Mouse (Mus musculus): ENCODE data around the gene Hk2. TPM values are rescaled to one million over a fixed set of nuclear protein-coding genes. Genes with fewer than 3 reads are reported as not detected.
A peak's percentile ranks its signal among the peaks of the same experiment; 100 is the strongest.

Gene Hk2
- polyA plus RNA-seq (2015; fragmentation: Nextera tagmentation; extraction: Ambion mirVana) = 30.2 and 31.0 TPM in 2 replicates

DNA sequence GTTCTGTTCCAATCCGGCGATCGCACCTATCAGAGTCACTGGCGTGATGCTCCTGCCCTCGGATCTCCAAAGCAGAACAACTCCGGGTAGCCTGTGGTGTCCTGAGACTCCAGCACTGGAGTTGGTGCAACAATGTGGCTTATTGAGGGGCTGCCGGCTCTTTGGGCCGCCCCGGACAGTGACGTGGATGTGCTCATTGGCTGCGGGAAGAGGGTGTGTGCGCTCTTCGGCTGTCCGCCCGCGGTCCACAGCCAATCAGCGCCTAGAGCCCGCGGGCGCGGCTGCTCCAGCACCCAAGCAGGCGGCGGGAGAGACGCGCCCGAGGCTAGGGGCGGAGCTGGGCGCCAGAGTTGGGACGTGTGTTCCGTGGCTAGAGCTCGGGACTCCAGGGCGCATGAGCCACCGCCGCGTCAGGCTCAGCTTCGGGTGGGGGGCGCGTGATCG lies at the start of gene Hk2:
Hk2 (minus strand) TSS at position 134 of the 444 bp plus-strand sequence.
- peaks cover 34% of the 10 kb centered on the region for H3K4me1 ChIP-seq (replicated peaks)
- H3K36me3 ChIP-seq = no peaks in the 10 kb centered on the region
- ATAC-seq (replicated peaks; ENCODE audit: insufficient number of reproducible peaks, insufficient read depth, low FRiP score, low read depth) = peak; percentile 98
- H3K27ac ChIP-seq = peak within 1 kb of the TSS; percentile 90
- H3K9ac ChIP-seq = peak within 1 kb of the TSS; percentile 73
- H3K9me3 ChIP-seq (replicated peaks) = no peaks in the 10 kb centered on the region
- peak within 1 kb of the TSS; percentile 69 for H3K4me3 ChIP-seq
- H3K4me2 ChIP-seq = peak within 1 kb of the TSS; percentile 91
- under 1% methylated on average over 39 of the region's 39 CpGs for WGBS
- H3K27me3 ChIP-seq = no peaks in the 10 kb centered on the region

DNA sequence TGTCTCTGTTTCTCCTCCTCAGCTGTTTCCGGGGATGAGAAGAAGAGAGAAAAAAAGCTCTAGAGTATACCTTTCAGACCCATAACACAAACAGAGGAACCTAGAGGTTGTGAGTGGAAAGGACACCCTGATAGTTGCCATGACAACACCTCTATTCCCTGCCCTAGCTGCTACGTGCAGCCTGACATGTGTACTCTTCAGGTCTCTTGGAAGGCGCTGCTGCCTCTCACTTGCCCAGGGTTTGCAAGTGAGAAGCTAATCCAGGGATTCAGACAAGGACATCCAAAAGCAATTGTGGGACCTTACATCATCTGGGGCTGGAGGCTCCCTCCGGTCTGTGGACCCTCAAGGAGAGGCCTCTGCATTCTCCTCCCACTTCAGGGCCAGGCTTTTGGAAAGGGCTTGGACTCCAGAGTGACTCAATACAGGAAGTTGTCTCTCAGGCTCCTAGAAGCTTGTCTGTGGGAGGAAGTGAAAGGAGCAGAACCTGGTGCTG lies 47.6 kb upstream of the Hk2 start:
- no peak overlapping the region for H3K9ac ChIP-seq
- H3K4me1 ChIP-seq (replicated peaks) = peaks cover 31% of the 10 kb centered on the region
- H3K27me3 ChIP-seq = no peaks in the 10 kb centered on the region
- H3K36me3 ChIP-seq = no peaks in the 10 kb centered on the region
- no peak overlapping the region for H3K4me3 ChIP-seq
- H3K4me2 ChIP-seq = no peak overlapping the region
- peak overlapping the region; percentile 69 for H3K27ac ChIP-seq
- H3K9me3 ChIP-seq (replicated peaks) = no peaks in the 10 kb centered on the region
- WGBS = 8% methylated on average over 4 of the region's 4 CpGs
- peak; percentile 75 for ATAC-seq (replicated peaks; ENCODE audit: insufficient number of reproducible peaks, insufficient read depth, low FRiP score, low read depth)

- H3K4me2 ChIP-seq = no peak overlapping the region
- no peak overlapping the region for H3K9ac ChIP-seq
- H3K36me3 ChIP-seq = no peaks in the 10 kb centered on the region
- no peak for ATAC-seq (replicated peaks; ENCODE audit: insufficient number of reproducible peaks, insufficient read depth, low FRiP score, low read depth)
- 28% methylated on average over 3 of the region's 3 CpGs for WGBS
- no peak overlapping the region for H3K4me3 ChIP-seq
- no peaks in the 10 kb centered on the region for H3K9me3 ChIP-seq (replicated peaks)
- peaks cover 31% of the 10 kb centered on the region for H3K4me1 ChIP-seq (replicated peaks)
- H3K27ac ChIP-seq = peak overlapping the region; percentile 69
- no peaks in the 10 kb centered on the region for H3K27me3 ChIP-seq
These were observed 46.5 kb upstream of the Hk2 start for GRCm38 (mm10) chr6:82820716-82821115.

DNA sequence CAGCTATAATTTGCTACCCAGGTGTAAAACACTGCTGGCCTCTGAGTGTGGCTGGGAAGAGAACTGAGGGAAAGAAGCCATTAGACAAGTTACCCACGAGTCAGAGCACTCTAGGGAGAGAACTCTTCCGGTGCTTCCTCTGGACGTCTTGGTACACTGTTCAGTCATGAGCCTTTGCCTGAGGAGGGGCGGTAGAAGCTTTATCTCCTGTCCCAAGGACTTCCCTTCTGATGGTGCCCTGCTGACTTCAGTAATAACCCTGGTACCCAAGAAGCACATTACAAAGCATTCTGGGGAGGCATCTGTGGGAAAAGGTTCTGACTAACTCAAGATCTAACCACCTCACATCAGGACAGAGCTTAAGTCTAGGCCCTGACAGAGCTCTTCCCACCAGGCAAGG lies 40.6 kb upstream of the Hk2 start:
- H3K27ac ChIP-seq = no peak overlapping the region
- H3K4me3 ChIP-seq = no peak overlapping the region
- no peaks in the 10 kb centered on the region for H3K36me3 ChIP-seq
- no peak overlapping the region for H3K9ac ChIP-seq
- H3K4me2 ChIP-seq = no peak overlapping the region
- ATAC-seq (replicated peaks; ENCODE audit: insufficient number of reproducible peaks, insufficient read depth, low FRiP score, low read depth) = no peak
- 58% methylated on average over 4 of the region's 4 CpGs for WGBS
- H3K27me3 ChIP-seq = no peaks in the 10 kb centered on the region
- no peaks in the 10 kb centered on the region for H3K4me1 ChIP-seq (replicated peaks)
- no peaks in the 10 kb centered on the region for H3K9me3 ChIP-seq (replicated peaks)

DNA sequence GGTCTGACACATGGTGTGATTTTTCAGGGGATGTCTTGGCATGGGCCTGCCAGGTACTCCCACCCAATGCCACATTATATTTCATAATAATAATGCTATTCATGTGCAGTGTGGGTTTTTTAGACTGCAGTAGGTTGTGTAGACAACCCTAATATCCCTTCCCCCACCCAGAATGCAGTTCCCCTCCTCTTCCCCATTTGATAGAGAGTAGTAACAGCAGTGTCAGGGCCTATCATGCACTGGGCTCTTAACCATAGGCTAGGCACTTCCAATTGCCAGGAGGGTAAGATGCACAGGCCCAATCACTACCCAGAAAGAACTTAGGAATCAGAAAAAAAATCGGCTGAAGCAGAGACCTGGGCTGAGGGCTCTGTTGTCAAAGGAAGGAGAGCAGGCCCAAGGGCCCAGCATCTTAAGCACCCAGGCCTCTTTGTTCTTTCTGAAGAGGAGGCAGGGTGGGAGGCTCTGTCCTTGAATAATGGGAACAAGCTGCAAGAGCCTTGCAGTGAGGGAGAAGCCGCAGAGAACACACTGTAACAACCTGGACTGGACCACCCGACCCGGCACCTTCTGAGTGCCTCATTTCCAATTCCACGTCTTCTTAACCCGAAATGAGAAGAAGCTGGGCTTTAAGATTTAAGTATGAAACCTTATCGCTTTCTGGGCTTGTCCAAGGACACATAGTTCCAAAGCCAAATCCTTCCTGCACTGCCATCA lies 33.9 kb upstream of the Hk2 start:
- 84% methylated on average over 7 of the region's 7 CpGs for WGBS
- Histone ChIP-seq H3K9ac (no peak overlapping the region), H3K36me3 (no peaks in the 10 kb centered on the region), H3K9me3 (replicated peaks) (no peaks in the 10 kb centered on the region), H3K4me1 (replicated peaks) (0 out of 2 replicates have a peak, but pooled peaks cover 2% of the 10 kb centered on the region), H3K4me3 (no peak overlapping the region), H3K27ac (no peak overlapping the region), H3K27me3 (no peaks in the 10 kb centered on the region), H3K4me2 (no peak overlapping the region)
- no peak for ATAC-seq (replicated peaks; ENCODE audit: insufficient number of reproducible peaks, insufficient read depth, low FRiP score, low read depth)

- Histone ChIP-seq H3K4me3 (no peak overlapping the region), H3K9me3 (replicated peaks) (no peaks in the 10 kb centered on the region), H3K9ac (no peak overlapping the region), H3K4me1 (replicated peaks) (0 out of 2 replicates have a peak, but pooled peaks cover 2% of the 10 kb centered on the region), H3K27ac (no peak overlapping the region), H3K36me3 (no peaks in the 10 kb centered on the region), H3K27me3 (no peaks in the 10 kb centered on the region), H3K4me2 (no peak overlapping the region)
- 44% methylated on average over 3 of the region's 3 CpGs for WGBS
- no peak for ATAC-seq (replicated peaks; ENCODE audit: insufficient number of reproducible peaks, insufficient read depth, low FRiP score, low read depth)
These were observed 32.7 kb upstream of the Hk2 start for GRCm38 (mm10) chr6:82806971-82807370.

GRCm38 (mm10) chr6:82806503-82806902 lies 32.2 kb upstream of the Hk2 start:
- 56% methylated on average over 6 of the region's 6 CpGs for WGBS
- no peaks in the 10 kb centered on the region for H3K27me3 ChIP-seq
- H3K36me3 ChIP-seq = no peaks in the 10 kb centered on the region
- 0 out of 2 replicates have a peak, but pooled peaks cover 2% of the 10 kb centered on the region for H3K4me1 ChIP-seq (replicated peaks)
- H3K4me2 ChIP-seq = no peak overlapping the region
- H3K9ac ChIP-seq = no peak overlapping the region
- ATAC-seq (replicated peaks; ENCODE audit: insufficient number of reproducible peaks, insufficient read depth, low FRiP score, low read depth) = no peak
- no peak overlapping the region for H3K27ac ChIP-seq
- no peak overlapping the region for H3K4me3 ChIP-seq
- no peaks in the 10 kb centered on the region for H3K9me3 ChIP-seq (replicated peaks)

DNA sequence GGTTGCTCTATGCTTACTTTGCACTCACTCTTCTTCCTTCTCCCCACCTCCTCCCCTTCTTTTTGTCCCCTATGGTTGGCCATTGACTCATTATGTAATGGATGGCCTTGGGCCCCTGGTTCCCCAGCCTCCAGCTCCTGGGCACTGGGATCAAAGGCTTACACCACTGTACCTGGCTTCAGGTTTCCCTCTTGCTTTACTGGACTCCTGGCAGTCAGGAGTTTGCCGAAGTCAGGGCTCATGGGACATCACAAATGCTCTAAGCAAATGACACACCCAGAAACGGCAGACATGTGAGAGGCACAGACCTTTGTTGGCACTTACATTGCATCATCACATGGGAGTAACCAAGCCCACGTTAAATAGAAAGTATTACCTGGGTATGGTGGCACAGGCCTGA lies 31.6 kb upstream of the Hk2 start:
- H3K4me1 ChIP-seq (replicated peaks) = 0 out of 2 replicates have a peak, but pooled peaks cover 2% of the 10 kb centered on the region
- H3K4me3 ChIP-seq = no peak overlapping the region
- no peak overlapping the region for H3K9ac ChIP-seq
- H3K4me2 ChIP-seq = no peak overlapping the region
- H3K27ac ChIP-seq = no peak overlapping the region
- H3K36me3 ChIP-seq = no peaks in the 10 kb centered on the region
- no peaks in the 10 kb centered on the region for H3K9me3 ChIP-seq (replicated peaks)
- H3K27me3 ChIP-seq = no peaks in the 10 kb centered on the region
- 78% methylated on average over 3 of the region's 3 CpGs for WGBS
- no peak for ATAC-seq (replicated peaks; ENCODE audit: insufficient number of reproducible peaks, insufficient read depth, low FRiP score, low read depth)

- WGBS = 83% methylated on average over 3 of the region's 3 CpGs
- no peaks in the 10 kb centered on the region for H3K9me3 ChIP-seq (replicated peaks)
- no peak overlapping the region for H3K9ac ChIP-seq
- 0 out of 2 replicates have a peak, but pooled peaks cover 2% of the 10 kb centered on the region for H3K4me1 ChIP-seq (replicated peaks)
- H3K4me2 ChIP-seq = no peak overlapping the region
- H3K27me3 ChIP-seq = no peaks in the 10 kb centered on the region
- no peak overlapping the region for H3K4me3 ChIP-seq
- no peak overlapping the region for H3K27ac ChIP-seq
- no peak for ATAC-seq (replicated peaks; ENCODE audit: insufficient number of reproducible peaks, insufficient read depth, low FRiP score, low read depth)
- H3K36me3 ChIP-seq = no peaks in the 10 kb centered on the region
These were observed 30.7 kb upstream of the Hk2 start for GRCm38 (mm10) chr6:82804984-82805383.

GRCm38 (mm10) chr6:82798202-82798737 lies 24.0 kb upstream of the Hk2 start:
- H3K27me3 ChIP-seq = no peaks in the 10 kb centered on the region
- no peaks in the 10 kb centered on the region for H3K9me3 ChIP-seq (replicated peaks)
- 44% methylated on average over 3 of the region's 3 CpGs for WGBS
- no peaks in the 10 kb centered on the region for H3K36me3 ChIP-seq
- no peak overlapping the region for H3K9ac ChIP-seq
- H3K4me2 ChIP-seq = no peak overlapping the region
- no peak overlapping the region for H3K4me3 ChIP-seq
- no peak overlapping the region for H3K27ac ChIP-seq
- no peak for ATAC-seq (replicated peaks; ENCODE audit: insufficient number of reproducible peaks, insufficient read depth, low FRiP score, low read depth)
- no peaks in the 10 kb centered on the region for H3K4me1 ChIP-seq (replicated peaks)

DNA sequence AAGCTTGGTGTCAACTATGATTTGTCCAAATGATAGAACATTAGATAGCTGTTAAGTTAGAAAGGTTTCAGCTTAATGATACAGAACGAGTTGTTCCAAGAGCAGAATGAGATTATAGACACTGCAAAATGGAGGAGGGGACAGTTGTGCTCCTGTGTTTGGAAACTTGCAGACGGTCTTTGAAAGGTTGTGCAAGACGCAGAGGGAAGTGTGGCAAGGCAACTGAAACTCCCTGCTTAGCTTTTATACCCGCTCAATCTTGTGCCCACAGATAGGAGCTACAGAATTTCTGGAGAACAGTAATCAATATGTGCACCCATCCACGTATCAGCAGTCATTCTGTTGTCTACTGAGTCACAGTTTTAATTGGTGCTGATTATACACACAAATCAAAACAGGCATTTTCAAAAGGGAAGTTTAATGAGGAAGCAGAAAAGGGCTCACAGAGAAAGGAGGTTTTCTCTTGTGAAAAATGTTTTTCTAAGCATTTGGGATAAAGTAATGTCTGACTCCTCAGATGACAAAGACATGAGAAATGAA lies 23.1 kb upstream of the Hk2 start:
- no peak overlapping the region for H3K4me3 ChIP-seq
- H3K9me3 ChIP-seq (replicated peaks) = no peaks in the 10 kb centered on the region
- no peak overlapping the region for H3K4me2 ChIP-seq
- no peaks in the 10 kb centered on the region for H3K36me3 ChIP-seq
- WGBS = 58% methylated on average over 5 of the region's 5 CpGs
- H3K4me1 ChIP-seq (replicated peaks) = no peaks in the 10 kb centered on the region
- H3K27ac ChIP-seq = no peak overlapping the region
- no peak overlapping the region for H3K9ac ChIP-seq
- no peak for ATAC-seq (replicated peaks; ENCODE audit: insufficient number of reproducible peaks, insufficient read depth, low FRiP score, low read depth)
- no peaks in the 10 kb centered on the region for H3K27me3 ChIP-seq

All from heart, embryonic 15.5 days (tissue).